Mouse (Mus musculus): ENCODE data around the gene Tmem251. TPM values are rescaled to one million over a fixed set of nuclear protein-coding genes. Genes with fewer than 3 reads are reported as not detected.

Tmem251 gene
- polyA plus RNA-seq, 1 experiment from 2014 or later: 9.5 TPM

Other genes with a start within 250 kb of the Tmem251 start
- 1.6 and 2.5 TPM in 2 replicates for gene Chga, start 188.8 kb upstream of the Tmem251 start, polyA plus RNA-seq (2015; fragmentation: Nextera tagmentation; extraction: Ambion mirVana)
- gene Itpk1, start 38.8 kb upstream of the Tmem251 start, polyA plus RNA-seq (2015; fragmentation: Nextera tagmentation; extraction: Ambion mirVana): 8.0 and 9.6 TPM in 2 replicates
- 27.3 and 27.4 TPM in 2 replicates for gene Moap1, start 101 bp upstream of the Tmem251 start, polyA plus RNA-seq (2015; fragmentation: Nextera tagmentation; extraction: Ambion mirVana)
- gene Gm28051, start 14.0 kb downstream of the Tmem251 start, polyA plus RNA-seq (2015; fragmentation: Nextera tagmentation; extraction: Ambion mirVana): not detected in 2 replicates
- 29.5 and 31.3 TPM in 2 replicates for gene Gon7, start 14.0 kb downstream of the Tmem251 start, polyA plus RNA-seq (2015; fragmentation: Nextera tagmentation; extraction: Ambion mirVana)
- 43.1 and 43.3 TPM in 2 replicates for gene Ubr7, start 14.2 kb downstream of the Tmem251 start, polyA plus RNA-seq (2015; fragmentation: Nextera tagmentation; extraction: Ambion mirVana)
- gene Gm20604, start 14.9 kb downstream of the Tmem251 start, polyA plus RNA-seq (2015; fragmentation: Nextera tagmentation; extraction: Ambion mirVana): 22.7 and 23.8 TPM in 2 replicates
- gene Btbd7, start 134.7 kb downstream of the Tmem251 start, polyA plus RNA-seq (2015; fragmentation: Nextera tagmentation; extraction: Ambion mirVana): 18.4 and 20.6 TPM in 2 replicates
- gene Cox8c, start 155.6 kb downstream of the Tmem251 start, polyA plus RNA-seq (2015; fragmentation: Nextera tagmentation; extraction: Ambion mirVana): not detected in 2 replicates
- 0.11 and 0.36 TPM in 2 replicates for gene Unc79, start 205.1 kb downstream of the Tmem251 start, polyA plus RNA-seq (2015; fragmentation: Nextera tagmentation; extraction: Ambion mirVana)